Mouse (Mus musculus): Measurements from ENCODE around the gene Aen.

GRCm38 (mm10) chr7:78864446-78864802, 31.2 kb upstream of the Aen start:
- TF ChIP-seq CTCF (IDR thresholded peaks at IDR 0.05; ENCODE audit: low read depth) (no peak), EP300 (IDR thresholded peaks at IDR 0.05; ENCODE audit: low read depth) (no peak)

All from liver, embryonic 14.5 days (tissue).